Mouse (Mus musculus): ENCODE data around the gene Spen. TPM values are rescaled to one million over a fixed set of nuclear protein-coding genes. Genes with fewer than 3 reads are reported as not detected.
"Not testable (repeated sequence)": the region's sequence is repeated elsewhere in the genome, so short reads cannot be mapped to it uniquely, and the experiment has no call there.

Spen gene
- polyA plus RNA-seq, 1 experiment from 2014 or later, result 12.5 TPM

DNA sequence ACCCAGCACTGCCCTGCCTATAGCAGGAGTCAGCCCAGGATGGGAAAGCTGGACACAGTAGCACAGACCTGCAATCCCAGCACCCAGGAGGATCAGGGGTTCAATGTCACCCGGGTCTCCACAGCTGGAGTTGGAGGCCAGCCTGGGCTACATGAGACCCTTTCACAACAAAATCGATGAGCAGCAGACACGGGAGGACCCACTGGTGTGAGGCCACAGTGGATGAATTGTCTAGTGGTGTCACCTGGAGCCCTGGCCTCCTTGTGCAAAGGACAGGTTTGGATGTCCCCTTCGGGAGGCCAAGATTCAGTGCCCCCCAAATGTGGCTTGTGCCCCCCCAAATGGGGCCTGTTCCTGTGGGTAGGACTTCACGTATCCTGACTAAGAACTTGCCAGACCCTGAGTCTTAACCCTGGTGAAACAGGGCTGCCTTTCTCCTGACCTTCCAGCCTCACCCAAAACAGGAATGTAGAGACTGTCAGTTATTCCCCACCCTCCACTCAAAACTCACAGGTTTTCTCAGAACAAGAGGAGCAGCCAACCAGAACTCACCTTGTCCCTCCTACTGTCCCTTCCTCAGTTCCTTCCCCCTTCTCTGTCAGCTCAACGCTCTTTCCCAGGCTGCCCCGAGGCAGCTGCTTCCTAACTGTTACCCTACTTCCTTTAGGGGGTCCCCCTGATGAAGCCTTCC is 34.4 kb upstream of the Spen start:
- no peak overlapping the region for H3K4me3 ChIP-seq (ENCODE audit: low read depth, low read length)
- 57% methylated on average over 7 of the region's 7 CpGs for WGBS
- no peaks in the 10 kb centered on the region for H3K9me3 ChIP-seq (ENCODE audit: control insufficient read depth, low read length)
- DNase-seq (ENCODE audit: low spot score) (no peak), ATAC-seq (ENCODE audit: low read depth) (no peak)
- no peaks in the 10 kb centered on the region for H3K4me1 ChIP-seq (ENCODE audit: control insufficient read depth, insufficient read depth, low read length)
- H3K27ac ChIP-seq (replicated peaks; ENCODE audit: low read depth, low read length), result peak overlapping the region; percentile 49
- no peak overlapping the region for H3K4me2 ChIP-seq (ENCODE audit: low read depth, low read length)
- H3K9ac ChIP-seq (ENCODE audit: low read depth, low read length), result no peak overlapping the region
- no peaks in the 10 kb centered on the region for H3K27me3 ChIP-seq (replicated peaks; ENCODE audit: control insufficient read depth, insufficient read depth, low read length)
- peaks cover 14% of the 10 kb centered on the region for H3K36me3 ChIP-seq (ENCODE audit: control insufficient read depth, insufficient read depth, low read length)

DNA sequence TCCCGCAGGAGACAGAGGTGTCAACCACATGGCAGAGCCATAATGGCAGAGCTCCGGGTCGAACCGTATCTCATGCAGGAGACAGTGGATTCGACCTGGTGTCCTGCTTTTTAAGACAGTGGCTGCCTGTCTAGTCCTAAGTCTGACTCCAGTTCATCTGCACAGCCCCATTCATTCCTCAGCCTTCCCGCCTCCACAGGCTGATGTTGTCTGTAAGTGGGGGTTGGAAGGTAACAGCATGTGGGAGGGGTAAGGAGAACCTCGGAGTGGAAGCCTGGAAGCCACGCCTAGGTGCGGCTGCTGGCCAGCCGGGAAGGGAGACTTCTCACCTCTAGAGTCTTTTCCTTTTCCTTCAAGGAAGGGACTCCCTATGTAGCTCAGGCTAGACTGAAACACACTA is 33.5 kb upstream of the Spen start:
- H3K4me1 ChIP-seq (ENCODE audit: control insufficient read depth, insufficient read depth, low read length), result no peaks in the 10 kb centered on the region
- no peaks in the 10 kb centered on the region for H3K9me3 ChIP-seq (ENCODE audit: control insufficient read depth, low read length)
- DNase-seq (ENCODE audit: low spot score) (no peak), ATAC-seq (ENCODE audit: low read depth) (no peak)
- H3K9ac ChIP-seq (ENCODE audit: low read depth, low read length), result no peak overlapping the region
- peaks cover 6% of the 10 kb centered on the region for H3K36me3 ChIP-seq (ENCODE audit: control insufficient read depth, insufficient read depth, low read length)
- H3K27ac ChIP-seq (replicated peaks; ENCODE audit: low read depth, low read length), result no peak overlapping the region
- H3K4me3 ChIP-seq (ENCODE audit: low read depth, low read length), result no peak overlapping the region
- H3K4me2 ChIP-seq (ENCODE audit: low read depth, low read length), result no peak overlapping the region
- WGBS, result 74% methylated on average over 10 of the region's 10 CpGs
- H3K27me3 ChIP-seq (replicated peaks; ENCODE audit: control insufficient read depth, insufficient read depth, low read length), result no peaks in the 10 kb centered on the region

DNA sequence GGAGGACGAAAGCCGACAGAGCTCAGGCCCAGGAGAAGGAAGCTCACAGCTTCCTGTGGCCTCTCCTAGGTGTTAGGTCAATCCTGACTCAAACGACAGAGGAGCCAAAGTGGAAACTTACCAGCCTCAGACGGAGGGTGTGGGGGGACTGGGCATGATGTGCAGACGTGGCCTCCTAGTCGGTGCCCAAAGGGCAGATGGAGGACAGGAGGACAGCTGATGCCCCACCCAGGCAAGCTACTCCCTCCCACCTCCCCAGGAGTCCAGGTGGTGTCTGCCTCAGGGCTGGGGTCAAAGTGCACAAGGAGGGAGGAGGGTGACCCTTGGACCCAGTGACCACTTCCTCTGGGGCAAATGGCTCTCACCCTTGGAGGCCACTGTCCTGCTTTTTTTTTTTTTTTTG is 32.9 kb upstream of the Spen start:
- WGBS, result 63% methylated on average over 6 of the region's 6 CpGs
- DNase-seq (ENCODE audit: low spot score), result no peak

DNA sequence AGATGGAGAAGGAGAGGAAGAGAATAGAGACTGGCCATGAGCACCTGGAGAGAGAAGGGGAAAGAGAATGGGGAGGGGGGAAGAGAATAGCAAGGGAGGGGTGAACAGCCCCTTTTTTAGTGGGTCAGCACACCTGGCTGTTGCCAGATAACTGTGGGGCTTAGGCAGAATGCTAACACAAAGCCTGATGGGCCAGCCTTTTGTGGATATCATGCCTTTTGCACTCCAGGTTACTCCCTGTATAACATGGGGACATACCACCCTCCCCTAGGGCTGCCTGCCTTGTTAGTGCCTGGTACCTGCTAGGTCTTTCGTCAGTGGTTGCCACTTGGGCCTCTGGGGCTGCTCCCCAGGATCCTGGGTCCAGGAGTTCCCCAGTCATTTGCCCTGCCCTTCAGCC is 32.4 kb upstream of the Spen start:
- ATAC-seq (ENCODE audit: low read depth) (no peak), DNase-seq (ENCODE audit: low spot score) (no peak)
- WGBS, result 82% methylated on average over 1 of the region's 1 CpGs
- Histone ChIP-seq H3K4me3 (ENCODE audit: low read depth, low read length) (no peak overlapping the region), H3K27ac (replicated peaks; ENCODE audit: low read depth, low read length) (no peak overlapping the region), H3K4me1 (ENCODE audit: control insufficient read depth, insufficient read depth, low read length) (no peaks in the 10 kb centered on the region), H3K36me3 (ENCODE audit: control insufficient read depth, insufficient read depth, low read length) (no peaks in the 10 kb centered on the region), H3K4me2 (ENCODE audit: low read depth, low read length) (no peak overlapping the region), H3K9me3 (ENCODE audit: control insufficient read depth, low read length) (no peaks in the 10 kb centered on the region), H3K27me3 (replicated peaks; ENCODE audit: control insufficient read depth, insufficient read depth, low read length) (no peaks in the 10 kb centered on the region), H3K9ac (ENCODE audit: low read depth, low read length) (no peak overlapping the region)

More for the DNA sequence above, 32.9 kb upstream of the Spen start:
- ATAC-seq (ENCODE audit: low read depth), result no peak
- Histone ChIP-seq H3K27me3 (replicated peaks; ENCODE audit: control insufficient read depth, insufficient read depth, low read length) (no peaks in the 10 kb centered on the region), H3K9me3 (ENCODE audit: control insufficient read depth, low read length) (no peaks in the 10 kb centered on the region), H3K4me3 (ENCODE audit: low read depth, low read length) (no peak overlapping the region), H3K27ac (replicated peaks; ENCODE audit: low read depth, low read length) (no peak overlapping the region), H3K4me1 (ENCODE audit: control insufficient read depth, insufficient read depth, low read length) (no peaks in the 10 kb centered on the region), H3K4me2 (ENCODE audit: low read depth, low read length) (no peak overlapping the region), H3K36me3 (ENCODE audit: control insufficient read depth, insufficient read depth, low read length) (no peaks in the 10 kb centered on the region), H3K9ac (ENCODE audit: low read depth, low read length) (no peak overlapping the region)

DNA sequence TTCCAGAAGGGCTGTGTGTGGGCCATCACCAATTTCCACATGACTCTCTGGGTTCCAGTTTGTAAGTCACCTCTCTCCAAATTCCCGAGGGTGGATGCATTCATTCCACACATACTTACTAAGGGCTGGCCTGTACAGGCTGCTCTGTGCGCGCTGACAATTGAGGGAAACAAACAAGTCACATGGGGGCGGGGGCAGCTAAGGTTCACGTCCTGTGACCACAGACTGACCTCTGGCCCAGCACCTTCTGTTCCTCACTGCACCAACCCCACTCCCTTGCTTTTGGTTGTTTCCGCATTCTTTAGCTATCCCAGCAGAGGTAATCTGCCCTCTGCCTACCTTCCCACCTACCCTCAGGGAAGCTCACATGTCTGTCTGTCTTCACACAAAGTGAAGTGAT is 31.6 kb upstream of the Spen start:
- ATAC-seq (ENCODE audit: low read depth), result no peak
- H3K4me1 ChIP-seq (ENCODE audit: control insufficient read depth, insufficient read depth, low read length), result no peaks in the 10 kb centered on the region
- DNase-seq (ENCODE audit: low spot score), result no peak
- H3K27me3 ChIP-seq (replicated peaks; ENCODE audit: control insufficient read depth, insufficient read depth, low read length), result no peaks in the 10 kb centered on the region
- no peak overlapping the region for H3K4me3 ChIP-seq (ENCODE audit: low read depth, low read length)
- H3K36me3 ChIP-seq (ENCODE audit: control insufficient read depth, insufficient read depth, low read length), result no peaks in the 10 kb centered on the region
- H3K27ac ChIP-seq (replicated peaks; ENCODE audit: low read depth, low read length), result no peak overlapping the region
- H3K4me2 ChIP-seq (ENCODE audit: low read depth, low read length), result no peak overlapping the region
- WGBS, result 54% methylated on average over 6 of the region's 6 CpGs
- no peaks in the 10 kb centered on the region for H3K9me3 ChIP-seq (ENCODE audit: control insufficient read depth, low read length)
- no peak overlapping the region for H3K9ac ChIP-seq (ENCODE audit: low read depth, low read length)

DNA sequence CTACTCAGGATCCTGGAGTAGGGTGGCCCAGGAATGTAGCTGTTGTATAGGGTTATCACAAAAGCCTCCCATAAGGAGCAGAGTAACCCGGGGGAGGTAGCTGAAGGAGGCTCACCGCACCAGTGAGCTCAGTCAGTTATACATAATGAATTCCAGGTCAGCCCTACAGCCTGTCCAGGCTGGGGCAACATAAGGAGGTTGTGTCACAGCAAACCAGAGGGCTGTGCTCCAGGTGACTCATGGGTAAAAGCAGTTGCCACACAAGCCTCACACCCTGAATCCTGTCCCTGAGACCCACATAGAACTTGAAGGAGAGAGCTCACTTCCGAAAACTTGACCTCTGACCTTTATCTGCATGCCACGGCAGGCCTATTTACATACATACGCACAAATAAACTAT is 30.6 kb upstream of the Spen start:
- H3K4me3 ChIP-seq (ENCODE audit: low read depth, low read length), result no peak overlapping the region
- WGBS, result 77% methylated on average over 5 of the region's 5 CpGs

DNA sequence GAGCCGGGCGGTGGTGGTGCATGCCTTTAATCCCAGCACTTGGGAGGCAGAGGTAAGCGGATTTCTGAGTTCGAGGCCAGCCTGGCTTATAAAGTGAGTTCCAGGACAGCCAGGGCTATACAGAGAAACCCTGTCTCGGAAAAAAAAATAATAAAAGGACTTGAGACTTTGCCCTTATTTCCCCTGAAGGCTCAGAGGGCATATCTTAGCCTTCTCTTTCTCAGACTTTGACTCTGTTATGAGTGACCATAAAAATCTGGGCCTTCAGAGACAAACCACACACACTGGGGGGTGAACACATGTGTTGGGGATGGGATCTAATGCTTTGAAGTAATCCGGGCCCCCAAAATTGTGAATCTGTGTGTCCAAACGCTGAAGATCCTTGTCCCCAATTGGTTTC is 28.8 kb upstream of the Spen start:
- H3K27ac ChIP-seq (replicated peaks; ENCODE audit: low read depth, low read length); DNase-seq (ENCODE audit: low spot score); H3K4me2 ChIP-seq (ENCODE audit: low read depth, low read length); H3K9me3 ChIP-seq (ENCODE audit: control insufficient read depth, low read length); ATAC-seq (ENCODE audit: low read depth); H3K4me1 ChIP-seq (ENCODE audit: control insufficient read depth, insufficient read depth, low read length); H3K4me3 ChIP-seq (ENCODE audit: low read depth, low read length); H3K9ac ChIP-seq (ENCODE audit: low read depth, low read length); H3K27me3 ChIP-seq (replicated peaks; ENCODE audit: control insufficient read depth, insufficient read depth, low read length); H3K36me3 ChIP-seq (ENCODE audit: control insufficient read depth, insufficient read depth, low read length): not testable (repeated sequence)
- WGBS, result 86% methylated on average over 7 of the region's 7 CpGs

More for the DNA sequence above, 30.6 kb upstream of the Spen start:
- Histone ChIP-seq H3K36me3 (ENCODE audit: control insufficient read depth, insufficient read depth, low read length) (no peaks in the 10 kb centered on the region), H3K9me3 (ENCODE audit: control insufficient read depth, low read length) (no peaks in the 10 kb centered on the region), H3K27me3 (replicated peaks; ENCODE audit: control insufficient read depth, insufficient read depth, low read length) (no peaks in the 10 kb centered on the region), H3K4me2 (ENCODE audit: low read depth, low read length) (no peak overlapping the region), H3K9ac (ENCODE audit: low read depth, low read length) (no peak overlapping the region), H3K4me1 (ENCODE audit: control insufficient read depth, insufficient read depth, low read length) (no peaks in the 10 kb centered on the region), H3K27ac (replicated peaks; ENCODE audit: low read depth, low read length) (no peak overlapping the region)
- no peak for DNase-seq (ENCODE audit: low spot score)
- no peak for ATAC-seq (ENCODE audit: low read depth)

DNA sequence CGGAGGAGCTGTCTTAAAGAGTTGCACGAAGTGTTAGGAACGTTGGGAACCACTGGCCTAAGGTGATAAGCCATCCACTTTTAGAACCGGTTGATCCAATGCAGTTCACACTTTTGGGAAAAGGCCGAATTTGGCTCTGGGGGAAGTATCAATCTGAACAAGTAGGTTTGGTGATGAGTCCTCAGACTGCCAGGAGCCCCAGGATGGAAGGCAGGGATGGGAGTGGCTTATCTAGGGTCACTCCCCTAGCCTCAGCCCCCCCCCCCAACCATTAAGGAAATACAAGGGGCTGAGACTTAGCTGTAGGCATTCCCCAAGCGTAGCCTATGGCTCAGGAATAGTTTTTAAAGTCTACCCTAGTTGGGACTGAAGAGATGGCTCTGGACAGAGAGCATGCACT is 27.8 kb upstream of the Spen start:
- no peaks in the 10 kb centered on the region for H3K27me3 ChIP-seq (replicated peaks; ENCODE audit: control insufficient read depth, insufficient read depth, low read length)
- H3K9me3 ChIP-seq (ENCODE audit: control insufficient read depth, low read length), result no peaks in the 10 kb centered on the region
- no peak overlapping the region for H3K27ac ChIP-seq (replicated peaks; ENCODE audit: low read depth, low read length)
- DNase-seq (ENCODE audit: low spot score) (no peak), ATAC-seq (ENCODE audit: low read depth) (no peak)
- H3K9ac ChIP-seq (ENCODE audit: low read depth, low read length), result no peak overlapping the region
- no peak overlapping the region for H3K4me2 ChIP-seq (ENCODE audit: low read depth, low read length)
- WGBS, result 90% methylated on average over 6 of the region's 6 CpGs
- no peak overlapping the region for H3K4me3 ChIP-seq (ENCODE audit: low read depth, low read length)
- no peaks in the 10 kb centered on the region for H3K4me1 ChIP-seq (ENCODE audit: control insufficient read depth, insufficient read depth, low read length)
- H3K36me3 ChIP-seq (ENCODE audit: control insufficient read depth, insufficient read depth, low read length), result no peaks in the 10 kb centered on the region

DNA sequence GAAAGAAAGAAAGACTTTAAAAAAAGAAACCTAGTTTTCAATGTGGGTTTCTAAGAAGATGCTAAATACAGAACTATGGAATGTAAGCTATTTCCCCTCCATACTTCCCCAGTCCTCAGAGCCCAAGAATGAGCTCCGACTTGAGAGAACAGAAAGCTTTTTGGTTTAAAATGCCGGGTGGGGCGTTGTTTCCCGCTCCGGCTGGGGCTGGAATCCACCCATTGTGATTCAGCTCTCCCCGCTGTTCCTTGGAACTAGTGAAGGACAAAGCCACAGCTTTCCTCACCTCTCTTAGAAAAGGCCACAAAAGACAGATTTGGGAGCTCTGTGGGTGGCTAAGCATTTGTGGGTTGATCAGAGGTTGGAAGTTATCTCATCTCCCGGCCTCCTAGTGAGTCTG is 26.9 kb upstream of the Spen start:
- no peaks in the 10 kb centered on the region for H3K36me3 ChIP-seq (ENCODE audit: control insufficient read depth, insufficient read depth, low read length)
- no peak overlapping the region for H3K4me3 ChIP-seq (ENCODE audit: low read depth, low read length)
- no peaks in the 10 kb centered on the region for H3K4me1 ChIP-seq (ENCODE audit: control insufficient read depth, insufficient read depth, low read length)
- WGBS, result 30% methylated on average over 7 of the region's 7 CpGs
- no peak overlapping the region for H3K9ac ChIP-seq (ENCODE audit: low read depth, low read length)
- H3K4me2 ChIP-seq (ENCODE audit: low read depth, low read length), result no peak overlapping the region
- no peaks in the 10 kb centered on the region for H3K9me3 ChIP-seq (ENCODE audit: control insufficient read depth, low read length)
- ATAC-seq (ENCODE audit: low read depth) (peak; percentile 23; the same call in 1 of the 2 replicates), DNase-seq (ENCODE audit: low spot score) (peak; percentile 73)
- peak overlapping the region; percentile 66 for H3K27ac ChIP-seq (replicated peaks; ENCODE audit: low read depth, low read length)
- H3K27me3 ChIP-seq (replicated peaks; ENCODE audit: control insufficient read depth, insufficient read depth, low read length), result no peaks in the 10 kb centered on the region

Measured in embryonic facial prominence, embryonic 14.5 days (tissue).